Mouse (Mus musculus) heart, adult 18-20 months (tissue): ENCODE measurements around the gene Gpha2. TPM values are rescaled to one million over a fixed set of nuclear protein-coding genes. Genes with fewer than 3 reads are reported as not detected.
A peak's percentile ranks its signal among the peaks of the same experiment; 100 is the strongest.

Source experiments
- DNase-seq, 2 experiments: peaks; one replicate each; pipeline ENCODE4 v3.0.0; 2021 to 2022; ENCODE audit warnings: mixed read lengths in 1 of 2
- long read RNA-seq, 2 experiments: library from polyadenylated mRNA; stranded (forward); transcript quantifications; one replicate each; pipeline ENCODE4 v2.0.0; 2021
- total RNA-seq, 2 experiments: library from RNA; stranded (reverse); gene quantifications; 2 replicates each; pipeline ENCODE4 v1.2.3; 2021

Gpha2 gene
- total RNA-seq: not detected
- long read RNA-seq, experiment 1: 0 reads
- long read RNA-seq, experiment 2, partial matches to known transcripts: 0 of 1 reads
- long read RNA-seq, experiment 2, other reads (novel, unspliced or antisense): 0 of 1 reads

- no peak for DNase-seq
Observed at GRCm38 (mm10) chr19:6226135-6226534, at the start of gene Gpha2. Gene Gpha2 (plus strand): TSS chr19:6226380.

- no peak for DNase-seq
Observed at GRCm38 (mm10) chr19:6178775-6179174, 47.4 kb upstream of the Gpha2 start.

GRCm38 (mm10) chr19:6181629-6182028, 44.6 kb upstream of the Gpha2 start:
- DNase-seq: no peak

- no peak for DNase-seq
Observed at GRCm38 (mm10) chr19:6182534-6182933, 43.6 kb upstream of the Gpha2 start.

- no peak for DNase-seq
Observed at GRCm38 (mm10) chr19:6184131-6184530, 42.0 kb upstream of the Gpha2 start, which contains the start of gene Majin. Gene Majin (plus strand): TSS chr19:6184388.

GRCm38 (mm10) chr19:6204265-6204664, 21.9 kb upstream of the Gpha2 start:
- no peak for DNase-seq

- DNase-seq: no peak
Observed at GRCm38 (mm10) chr19:6206716-6207115, 19.5 kb upstream of the Gpha2 start.

GRCm38 (mm10) chr19:6216046-6216705, 10.0 kb upstream of the Gpha2 start:
- DNase-seq: no peak

- DNase-seq: no peak
Observed at GRCm38 (mm10) chr19:6218606-6219005, 7.6 kb upstream of the Gpha2 start.

GRCm38 (mm10) chr19:6226763-6227162, 583 bp downstream of the Gpha2 start:
- no peak for DNase-seq

GRCm38 (mm10) chr19:6227864-6228263, 1.7 kb downstream of the Gpha2 start:
- no peak for DNase-seq

GRCm38 (mm10) chr19:6230411-6230810, 4.2 kb downstream of the Gpha2 start:
- DNase-seq: peak; percentile 27 to 51

- no peak for DNase-seq
Observed at GRCm38 (mm10) chr19:6231036-6231435, 4.9 kb downstream of the Gpha2 start.

GRCm38 (mm10) chr19:6233647-6234046, 7.5 kb downstream of the Gpha2 start:
- no peak for DNase-seq

- DNase-seq: peak; percentile 35 to 51
Observed at GRCm38 (mm10) chr19:6234337-6235083, 8.3 kb downstream of the Gpha2 start.

GRCm38 (mm10) chr19:6235084-6236052, 9.2 kb downstream of the Gpha2 start, which contains the start of gene Ppp2r5b:
Gene Ppp2r5b (minus strand): TSS chr19:6235872.
- DNase-seq: peak; percentile 95 to 96

- DNase-seq: peak; percentile 95 to 96
Observed at GRCm38 (mm10) chr19:6236053-6236441, 9.9 kb downstream of the Gpha2 start.

GRCm38 (mm10) chr19:6236842-6237241, 10.7 kb downstream of the Gpha2 start:
- no peak for DNase-seq

- no peak for DNase-seq
Observed at GRCm38 (mm10) chr19:6238740-6239139, 12.6 kb downstream of the Gpha2 start.

GRCm38 (mm10) chr19:6240136-6240535, 14.0 kb downstream of the Gpha2 start:
- DNase-seq: no peak

- no peak for DNase-seq
Observed at GRCm38 (mm10) chr19:6240725-6241124, 14.5 kb downstream of the Gpha2 start.
